Mouse (Mus musculus): ENCODE measurements at regions not wholly inside any gene's neighbourhood (a gene's known extent, or its start where the extent isn't known, plus 50 kb on each side); places are given as distances from the start of the nearest gene placed in this dataset.

- Histone ChIP-seq H3K36me3 (ENCODE audit: control insufficient read depth, insufficient read depth, low read length) (no peaks in the 10 kb centered on the region), H3K4me3 (ENCODE audit: insufficient read depth, low read depth, low read length) (no peak overlapping the region), H3K79me2 (ENCODE audit: control insufficient read depth, insufficient read depth, low read length) (no peaks in the 10 kb centered on the region), H3K27me3 (ENCODE audit: control insufficient read depth, insufficient read depth, low read length) (no peaks in the 10 kb centered on the region), H3K9ac (ENCODE audit: low read depth, low read length) (no peak overlapping the region), H3K27ac (replicated peaks; ENCODE audit: insufficient read depth, low read depth, low read length) (no peak overlapping the region), H3K4me1 (ENCODE audit: control insufficient read depth, insufficient read depth, low read length) (no peaks in the 10 kb centered on the region)
- 66% methylated on average over 4 of the region's 4 CpGs for WGBS
- no peak for DNase-seq (ENCODE audit: extremely low read depth, low read depth, low spot score)
- no peak for TF ChIP-seq CTCF (IDR thresholded peaks at IDR 0.05; ENCODE audit: low read depth, low read length)
- no peak for TF ChIP-seq POLR2A (IDR thresholded peaks at IDR 0.05; ENCODE audit: extremely low read depth, insufficient read depth, low read length)
These were observed 144.9 kb upstream of the Syt6 start for GRCm38 (mm10) chr3:103430131-103430530.

DNA sequence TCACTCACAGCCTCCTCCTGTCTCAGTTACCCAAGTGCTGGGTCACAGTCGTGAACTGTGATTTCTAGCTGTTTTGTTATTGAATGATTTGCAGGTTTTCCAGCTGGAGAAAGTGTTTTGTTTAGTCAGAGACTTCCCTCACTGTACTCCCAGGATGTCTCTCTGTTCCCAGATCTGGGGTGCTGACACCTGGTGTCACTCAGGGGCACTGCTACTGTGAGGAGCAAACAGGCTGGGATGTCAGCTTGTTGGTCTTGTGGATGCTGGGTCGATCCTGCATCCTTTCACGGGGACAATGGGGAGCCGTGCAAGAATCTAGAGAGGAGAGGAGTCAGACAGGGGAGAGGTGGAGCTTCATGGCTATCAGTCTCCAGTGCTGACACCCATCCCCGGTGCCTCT, 142.8 kb upstream of the Syt6 start:
- DNase-seq (ENCODE audit: extremely low read depth, low read depth, low spot score): no peak
- H3K36me3 ChIP-seq (ENCODE audit: control insufficient read depth, insufficient read depth, low read length): no peaks in the 10 kb centered on the region
- H3K79me2 ChIP-seq (ENCODE audit: control insufficient read depth, insufficient read depth, low read length): no peaks in the 10 kb centered on the region
- no peak overlapping the region for H3K9ac ChIP-seq (ENCODE audit: low read depth, low read length)
- 45% methylated on average over 5 of the region's 5 CpGs for WGBS
- no peak overlapping the region for H3K4me3 ChIP-seq (ENCODE audit: insufficient read depth, low read depth, low read length)
- H3K27me3 ChIP-seq (ENCODE audit: control insufficient read depth, insufficient read depth, low read length): no peaks in the 10 kb centered on the region
- TF ChIP-seq CTCF (IDR thresholded peaks at IDR 0.05; ENCODE audit: low read depth, low read length): peak; percentile 15; the same call in 1 of the 2 replicates
- TF ChIP-seq POLR2A (IDR thresholded peaks at IDR 0.05; ENCODE audit: extremely low read depth, insufficient read depth, low read length): no peak
- H3K4me1 ChIP-seq (ENCODE audit: control insufficient read depth, insufficient read depth, low read length): no peaks in the 10 kb centered on the region
- H3K27ac ChIP-seq (replicated peaks; ENCODE audit: insufficient read depth, low read depth, low read length): no peak overlapping the region

- TF ChIP-seq POLR2A (IDR thresholded peaks at IDR 0.05; ENCODE audit: extremely low read depth, insufficient read depth, low read length): no peak
- TF ChIP-seq CTCF (IDR thresholded peaks at IDR 0.05; ENCODE audit: low read depth, low read length): no peak
- Histone ChIP-seq H3K36me3 (ENCODE audit: control insufficient read depth, insufficient read depth, low read length) (no peaks in the 10 kb centered on the region), H3K9ac (ENCODE audit: low read depth, low read length) (no peak overlapping the region), H3K79me2 (ENCODE audit: control insufficient read depth, insufficient read depth, low read length) (no peaks in the 10 kb centered on the region), H3K4me3 (ENCODE audit: insufficient read depth, low read depth, low read length) (no peak overlapping the region), H3K27ac (replicated peaks; ENCODE audit: insufficient read depth, low read depth, low read length) (no peak overlapping the region), H3K27me3 (ENCODE audit: control insufficient read depth, insufficient read depth, low read length) (no peaks in the 10 kb centered on the region), H3K4me1 (ENCODE audit: control insufficient read depth, insufficient read depth, low read length) (no peaks in the 10 kb centered on the region)
- WGBS: 82% methylated on average over 9 of the region's 9 CpGs
- no peak for DNase-seq (ENCODE audit: extremely low read depth, low read depth, low spot score)
These were observed 138.0 kb upstream of the Syt6 start for GRCm38 (mm10) chr3:103436902-103437603.

DNA sequence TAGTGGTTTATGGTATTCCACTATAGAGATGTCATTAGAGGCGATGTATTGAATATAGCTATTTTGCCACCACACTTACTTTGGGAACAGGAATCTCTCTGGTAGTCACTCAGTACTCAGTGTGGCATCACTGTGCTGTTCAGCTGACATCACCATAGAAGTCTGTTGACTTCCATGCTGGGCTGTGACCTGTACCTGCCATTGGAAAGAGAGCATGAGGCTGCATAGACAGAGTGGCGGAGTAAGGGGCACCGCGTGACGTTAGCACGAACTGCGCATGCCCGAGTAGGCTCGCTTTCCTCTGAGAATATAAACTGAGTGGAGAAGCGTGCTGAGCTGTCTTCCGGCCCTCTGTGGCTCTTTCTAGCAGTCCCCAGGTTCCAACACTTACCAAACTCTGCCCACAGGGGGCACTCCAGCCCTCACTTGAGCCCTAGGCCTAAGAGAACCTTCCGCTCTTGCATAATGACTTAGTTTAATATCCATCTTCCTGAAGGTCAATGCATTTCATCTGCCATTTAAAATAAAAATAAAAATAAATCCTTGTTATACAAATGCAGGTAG, 136.2 kb upstream of the Syt6 start:
- no peaks in the 10 kb centered on the region for H3K79me2 ChIP-seq (ENCODE audit: control insufficient read depth, insufficient read depth, low read length)
- no peaks in the 10 kb centered on the region for H3K4me1 ChIP-seq (ENCODE audit: control insufficient read depth, insufficient read depth, low read length)
- H3K4me3 ChIP-seq (ENCODE audit: insufficient read depth, low read depth, low read length): no peak overlapping the region
- H3K27ac ChIP-seq (replicated peaks; ENCODE audit: insufficient read depth, low read depth, low read length): no peak overlapping the region
- 56% methylated on average over 12 of the region's 12 CpGs for WGBS
- no peak for TF ChIP-seq POLR2A (IDR thresholded peaks at IDR 0.05; ENCODE audit: extremely low read depth, insufficient read depth, low read length)
- peak; percentile 85 for TF ChIP-seq CTCF (IDR thresholded peaks at IDR 0.05; ENCODE audit: low read depth, low read length)
- H3K27me3 ChIP-seq (ENCODE audit: control insufficient read depth, insufficient read depth, low read length): no peaks in the 10 kb centered on the region
- peak; percentile 59 for DNase-seq (ENCODE audit: extremely low read depth, low read depth, low spot score)
- no peaks in the 10 kb centered on the region for H3K36me3 ChIP-seq (ENCODE audit: control insufficient read depth, insufficient read depth, low read length)
- no peak overlapping the region for H3K9ac ChIP-seq (ENCODE audit: low read depth, low read length)

DNA sequence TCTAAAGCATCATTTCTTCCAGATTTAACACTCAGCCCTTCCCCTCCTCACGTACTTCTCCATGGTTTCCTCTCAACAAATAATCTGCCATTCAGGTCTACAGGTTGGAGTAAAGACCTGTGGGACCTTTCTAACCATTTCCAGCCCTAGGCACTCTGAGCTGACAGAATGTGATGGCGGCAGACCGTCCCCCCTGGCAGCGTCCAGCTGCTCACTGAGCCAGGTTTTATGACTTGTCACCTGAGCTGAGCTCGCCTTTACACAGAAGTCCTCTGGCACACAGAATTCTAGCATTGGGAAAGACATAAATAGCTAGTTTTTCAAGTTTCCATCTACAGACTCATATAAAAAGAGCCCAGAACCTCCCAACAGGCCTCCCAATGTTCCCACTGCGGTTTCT, 131.8 kb upstream of the Syt6 start:
- no peak overlapping the region for H3K4me3 ChIP-seq (ENCODE audit: insufficient read depth, low read depth, low read length)
- no peak for DNase-seq (ENCODE audit: extremely low read depth, low read depth, low spot score)
- no peak overlapping the region for H3K9ac ChIP-seq (ENCODE audit: low read depth, low read length)
- WGBS: 80% methylated on average over 6 of the region's 6 CpGs
- no peak for TF ChIP-seq CTCF (IDR thresholded peaks at IDR 0.05; ENCODE audit: low read depth, low read length)
- TF ChIP-seq POLR2A (IDR thresholded peaks at IDR 0.05; ENCODE audit: extremely low read depth, insufficient read depth, low read length): no peak
- H3K4me1 ChIP-seq (ENCODE audit: control insufficient read depth, insufficient read depth, low read length): no peaks in the 10 kb centered on the region
- H3K27me3 ChIP-seq (ENCODE audit: control insufficient read depth, insufficient read depth, low read length): no peaks in the 10 kb centered on the region
- no peaks in the 10 kb centered on the region for H3K36me3 ChIP-seq (ENCODE audit: control insufficient read depth, insufficient read depth, low read length)
- H3K27ac ChIP-seq (replicated peaks; ENCODE audit: insufficient read depth, low read depth, low read length): no peak overlapping the region
- H3K79me2 ChIP-seq (ENCODE audit: control insufficient read depth, insufficient read depth, low read length): no peaks in the 10 kb centered on the region

GRCm38 (mm10) chr3:103445852-103446251, 129.2 kb upstream of the Syt6 start:
- Histone ChIP-seq H3K9ac (ENCODE audit: low read depth, low read length) (no peak overlapping the region), H3K4me3 (ENCODE audit: insufficient read depth, low read depth, low read length) (no peak overlapping the region), H3K27ac (replicated peaks; ENCODE audit: insufficient read depth, low read depth, low read length) (no peak overlapping the region), H3K79me2 (ENCODE audit: control insufficient read depth, insufficient read depth, low read length) (no peaks in the 10 kb centered on the region), H3K36me3 (ENCODE audit: control insufficient read depth, insufficient read depth, low read length) (no peaks in the 10 kb centered on the region), H3K4me1 (ENCODE audit: control insufficient read depth, insufficient read depth, low read length) (no peaks in the 10 kb centered on the region), H3K27me3 (ENCODE audit: control insufficient read depth, insufficient read depth, low read length) (no peaks in the 10 kb centered on the region)
- no peak for TF ChIP-seq POLR2A (IDR thresholded peaks at IDR 0.05; ENCODE audit: extremely low read depth, insufficient read depth, low read length)
- no peak for TF ChIP-seq CTCF (IDR thresholded peaks at IDR 0.05; ENCODE audit: low read depth, low read length)
- no peak for DNase-seq (ENCODE audit: extremely low read depth, low read depth, low spot score)
- WGBS: 94% methylated on average over 8 of the region's 8 CpGs

Measured in liver, adult 2 months (tissue).